Mouse (Mus musculus): ENCODE results near the gene Slc10a1. TPM values are rescaled to one million over a fixed set of nuclear protein-coding genes. Genes with fewer than 3 reads are reported as not detected.

Gene Slc10a1
- polyA plus RNA-seq, 1 experiment from 2014 or later: 0.60 TPM

GRCm38 (mm10) chr12:80923602-80924001 lies 44.9 kb downstream of the Slc10a1 start:
- Histone ChIP-seq H3K9ac (no peak overlapping the region), H3K27me3 (replicated peaks) (peaks cover 51% of the 10 kb centered on the region), H3K27ac (no peak overlapping the region), H3K9me3 (replicated peaks) (no peaks in the 10 kb centered on the region), H3K4me2 (no peak overlapping the region), H3K36me3 (no peaks in the 10 kb centered on the region), H3K4me1 (peaks cover 25% of the 10 kb centered on the region), H3K4me3 (no peak overlapping the region)
- WGBS (ENCODE audit: insufficient replicate concordance): 51% methylated on average over 5 of the region's 5 CpGs
- ATAC-seq: no peak

DNA sequence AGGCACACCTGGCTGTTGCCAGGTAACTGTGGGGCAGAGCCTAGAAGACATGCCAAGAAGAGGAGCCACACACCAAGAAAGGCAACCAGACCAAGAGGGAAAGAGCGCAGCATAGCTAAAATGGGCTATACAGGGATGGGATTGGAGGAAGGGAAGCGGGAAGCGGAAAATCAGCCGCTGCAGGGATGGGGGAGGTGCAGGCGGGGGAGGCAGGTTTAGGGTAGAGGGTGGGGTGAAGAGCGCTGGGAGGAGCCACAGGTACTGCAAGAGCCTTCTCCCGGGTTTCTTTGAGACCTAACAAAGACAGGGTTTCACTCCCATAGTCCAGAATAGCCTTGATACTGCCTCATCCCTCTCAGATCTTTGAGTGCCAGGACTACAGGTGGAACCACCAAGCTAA lies 45.6 kb downstream of the Slc10a1 start:
- Histone ChIP-seq H3K27ac (no peak overlapping the region), H3K36me3 (no peaks in the 10 kb centered on the region), H3K4me2 (peak overlapping the region; percentile 30), H3K4me3 (no peak overlapping the region), H3K9me3 (replicated peaks) (no peaks in the 10 kb centered on the region), H3K27me3 (replicated peaks) (peaks cover 51% of the 10 kb centered on the region), H3K9ac (no peak overlapping the region), H3K4me1 (peaks cover 27% of the 10 kb centered on the region)
- ATAC-seq: no peak; the same call in 1 of the 2 replicates
- 15% methylated on average over 7 of the region's 7 CpGs for WGBS (ENCODE audit: insufficient replicate concordance)

DNA sequence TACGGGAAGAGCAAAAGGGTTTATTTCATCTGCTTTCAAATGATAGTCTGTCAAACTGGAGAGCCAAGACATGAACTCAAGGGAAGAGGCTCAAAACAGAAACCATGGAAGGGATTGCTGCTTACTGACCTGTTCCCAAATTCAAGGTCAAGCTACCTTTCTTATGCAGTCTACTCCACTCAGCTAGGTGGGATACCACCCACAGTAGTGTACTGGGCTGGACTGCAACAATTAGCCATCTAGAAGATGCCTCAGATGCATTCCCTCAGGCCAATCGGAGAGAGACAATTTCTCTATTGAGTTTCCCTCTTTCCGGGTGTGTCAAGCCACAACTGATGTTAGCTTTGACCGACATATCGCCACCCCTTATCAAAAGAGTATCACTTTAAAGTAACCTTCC lies 47.2 kb downstream of the Slc10a1 start:
- Histone ChIP-seq H3K9me3 (replicated peaks) (no peaks in the 10 kb centered on the region), H3K27me3 (replicated peaks) (peaks cover 51% of the 10 kb centered on the region), H3K4me1 (peaks cover 15% of the 10 kb centered on the region), H3K36me3 (no peaks in the 10 kb centered on the region), H3K9ac (no peak overlapping the region), H3K27ac (no peak overlapping the region), H3K4me2 (no peak overlapping the region), H3K4me3 (no peak overlapping the region)
- 80% methylated on average over 5 of the region's 5 CpGs for WGBS (ENCODE audit: insufficient replicate concordance)
- no peak for ATAC-seq

GRCm38 (mm10) chr12:80917764-80918163 lies 50.7 kb downstream of the Slc10a1 start:
- Histone ChIP-seq H3K27ac (no peak overlapping the region), H3K36me3 (no peaks in the 10 kb centered on the region), H3K9ac (no peak overlapping the region), H3K4me1 (peaks cover 5% of the 10 kb centered on the region), H3K4me3 (no peak overlapping the region), H3K4me2 (no peak overlapping the region), H3K27me3 (replicated peaks) (peaks cover 27% of the 10 kb centered on the region), H3K9me3 (replicated peaks) (no peaks in the 10 kb centered on the region)
- no peak for ATAC-seq
- 41% methylated on average over 7 of the region's 7 CpGs for WGBS (ENCODE audit: insufficient replicate concordance)

GRCm38 (mm10) chr12:80909631-80910030 lies 58.9 kb downstream of the Slc10a1 start:
- ATAC-seq: peak; percentile 52
- no peak overlapping the region for H3K9ac ChIP-seq
- no peak overlapping the region for H3K27ac ChIP-seq
- H3K36me3 ChIP-seq: no peaks in the 10 kb centered on the region
- H3K27me3 ChIP-seq (replicated peaks): 0 out of 2 replicates have a peak, but pooled peaks cover 2% of the 10 kb centered on the region
- H3K4me2 ChIP-seq: no peak overlapping the region
- WGBS (ENCODE audit: insufficient replicate concordance): 65% methylated on average over 8 of the region's 8 CpGs
- no peak overlapping the region for H3K4me3 ChIP-seq
- no peaks in the 10 kb centered on the region for H3K9me3 ChIP-seq (replicated peaks)
- H3K4me1 ChIP-seq: no peaks in the 10 kb centered on the region

Other genes starting within 250 kb of the Slc10a1 start
- gene Ccdc177, start 208.0 kb downstream of the Slc10a1 start, polyA plus RNA-seq (2016; fragmentation: Nextera tagmentation; extraction: Ambion mirVana): not detected in 2 replicates
- 15.0 and 15.9 TPM in 2 replicates for gene Susd6, start 178.2 kb downstream of the Slc10a1 start, polyA plus RNA-seq (2016; fragmentation: Nextera tagmentation; extraction: Ambion mirVana)
- 357 and 402 TPM in 2 replicates for gene Srsf5, start 23.2 kb downstream of the Slc10a1 start, polyA plus RNA-seq (2016; fragmentation: Nextera tagmentation; extraction: Ambion mirVana)
- gene Smoc1, start 58.1 kb upstream of the Slc10a1 start, polyA plus RNA-seq (2016; fragmentation: Nextera tagmentation; extraction: Ambion mirVana): 7.0 and 7.9 TPM in 2 replicates

All from liver, embryonic 12.5 days (tissue).